Mouse (Mus musculus) T-cell, adult 2 months (primary cell): ENCODE data around the gene Ccdc180.

Source experiments
- DNase-seq: peaks from one replicate; pipeline ENCODE4 v3.0.0; 2022; ENCODE audit warnings: low spot score

Gene Ccdc180

GRCm38 (mm10) chr4:45911256-45911655 lies 21.2 kb downstream of the Ccdc180 start:
- DNase-seq, result no peak

- DNase-seq, result no peak
Observed at GRCm38 (mm10) chr4:45911876-45912275, 21.8 kb downstream of the Ccdc180 start.

GRCm38 (mm10) chr4:45917091-45917490 lies 27.0 kb downstream of the Ccdc180 start:
- DNase-seq, result no peak

- DNase-seq, result no peak
Observed at GRCm38 (mm10) chr4:45921663-45922435, 31.7 kb downstream of the Ccdc180 start.

GRCm38 (mm10) chr4:45924011-45924410 lies 33.9 kb downstream of the Ccdc180 start:
- DNase-seq, result no peak

GRCm38 (mm10) chr4:45928561-45928960 lies 38.5 kb downstream of the Ccdc180 start:
- no peak for DNase-seq

- DNase-seq, result peak; percentile 10
Observed at GRCm38 (mm10) chr4:45941628-45942044, 51.5 kb downstream of the Ccdc180 start.

- DNase-seq, result no peak
Observed at GRCm38 (mm10) chr4:45947729-45948128, 57.6 kb downstream of the Ccdc180 start.

- no peak for DNase-seq
Observed at GRCm38 (mm10) chr4:45949109-45949848, 59.2 kb downstream of the Ccdc180 start.

GRCm38 (mm10) chr4:45951830-45952229 lies 61.7 kb downstream of the Ccdc180 start:
- no peak for DNase-seq

GRCm38 (mm10) chr4:45953025-45953919 lies 63.2 kb downstream of the Ccdc180 start:
- no peak for DNase-seq

- no peak for DNase-seq
Observed at GRCm38 (mm10) chr4:45955235-45955634, 65.1 kb downstream of the Ccdc180 start.

GRCm38 (mm10) chr4:45956131-45956530 lies 66.0 kb downstream of the Ccdc180 start:
- DNase-seq, result no peak

GRCm38 (mm10) chr4:45956706-45957105 lies 66.6 kb downstream of the Ccdc180 start:
- no peak for DNase-seq

GRCm38 (mm10) chr4:45964771-45965439 lies 74.8 kb downstream of the Ccdc180 start, which contains the start of gene Tdrd7:
TSS of gene Tdrd7 (plus strand) at chr4:45965334.
- no peak for DNase-seq

- DNase-seq, result no peak
Observed at GRCm38 (mm10) chr4:45965737-45966447, 75.8 kb downstream of the Ccdc180 start.

- no peak for DNase-seq
Observed at GRCm38 (mm10) chr4:45966716-45967115, 76.6 kb downstream of the Ccdc180 start.

GRCm38 (mm10) chr4:45967479-45968341 lies 77.6 kb downstream of the Ccdc180 start:
- no peak for DNase-seq

- no peak for DNase-seq
Observed at GRCm38 (mm10) chr4:45969051-45969450, 78.9 kb downstream of the Ccdc180 start.

GRCm38 (mm10) chr4:45970048-45970560 lies 80.0 kb downstream of the Ccdc180 start:
- DNase-seq, result no peak
